ENCODE assay signal across 12 mouse cellular contexts in the genomic region with DNA sequence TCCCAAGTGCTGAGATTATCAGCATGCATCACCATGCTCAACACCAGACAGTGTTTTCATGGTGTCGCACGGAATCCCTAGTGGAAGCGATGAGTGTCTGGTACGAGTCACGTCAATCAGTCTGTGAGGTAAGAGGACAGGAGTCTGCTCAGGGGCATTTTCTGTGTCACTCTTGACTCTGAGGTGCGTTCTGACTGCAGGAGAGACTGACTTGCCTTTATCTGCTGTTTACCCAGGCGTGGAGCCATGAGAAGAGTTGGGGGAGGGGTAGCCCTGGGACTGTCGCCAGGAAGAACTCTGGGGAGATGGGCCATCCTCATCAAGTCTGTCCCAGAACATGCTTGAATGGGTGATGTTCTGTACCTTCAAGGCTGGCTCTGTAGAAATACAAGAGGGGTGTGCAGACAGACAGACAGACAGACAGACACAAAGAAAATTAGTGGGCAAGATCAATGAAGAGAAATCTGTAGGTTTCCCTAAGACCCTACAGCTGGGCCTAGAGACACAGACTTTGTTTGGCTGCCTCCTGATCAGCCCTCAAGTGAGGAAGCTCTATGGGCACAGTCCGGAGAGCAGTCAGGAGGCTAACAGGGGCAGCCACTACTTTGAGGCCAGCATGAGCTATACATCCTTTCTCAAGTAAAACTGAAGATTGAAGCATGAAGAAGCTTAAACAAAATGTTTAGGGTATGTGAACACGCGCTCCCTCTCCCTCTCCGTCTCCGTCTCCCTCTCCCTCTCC.
DNase-seq lines count a peak whose midpoint lies in the region; ATAC-seq lines count a peak whose summit lies in the region.
"Had no signal": no experiment of that assay in that cellular context is flagged by ENCODE, and none has a peak within 500 bp of the region (broad histone marks: within the 10 kb centered on the region; RNA-seq: fewer than 3 reads in every experiment).

No protein-coding gene starts in this region.

- peaks cover 8% of the 10 kb centered on the region for H3K4me1 ChIP-seq in kidney, embryonic 16.5 days (ENCODE audit: insufficient read depth, low read length)
- peaks cover 21% of the 10 kb centered on the region for H3K4me1 ChIP-seq in hindbrain, embryonic 12.5 days
- H3K4me1 ChIP-seq in midbrain, embryonic 13.5 days (replicated peaks) = peaks cover 24% of the 10 kb centered on the region

- DNase-seq in kidney, adult 11 months = no peak
- no peak for DNase-seq in testis, postnatal 10 days (ENCODE audit: low spot score)
- DNase-seq in thymus, postnatal 0 days (ENCODE audit: low spot score) = no peak
- DNase-seq in spleen, postnatal 10 days (ENCODE audit: low spot score in 2 of 2) = no peak

- WGBS in kidney, embryonic 16.5 days = 49% methylated on average over 13 of the region's 13 CpGs
- WGBS in hindbrain, embryonic 12.5 days = 45% methylated on average over 13 of the region's 13 CpGs
- 48% methylated on average over 13 of the region's 13 CpGs for WGBS in midbrain, embryonic 13.5 days

- no peaks in the 10 kb centered on the region for H3K9me3 ChIP-seq in kidney, embryonic 16.5 days (ENCODE audit: low read length)
- no peaks in the 10 kb centered on the region for H3K9me3 ChIP-seq in hindbrain, embryonic 12.5 days (replicated peaks)
- no peaks in the 10 kb centered on the region for H3K9me3 ChIP-seq in midbrain, embryonic 13.5 days
- H3K9me3 ChIP-seq: forebrain, embryonic 15.5 days; G1E; stomach, embryonic 15.5 days had no signal

- no peak overlapping the region for H3K9ac ChIP-seq in kidney, embryonic 16.5 days (replicated peaks; ENCODE audit: low read length)
- H3K9ac ChIP-seq in hindbrain, embryonic 12.5 days = no peak overlapping the region
- H3K9ac ChIP-seq in midbrain, embryonic 13.5 days (replicated peaks) = no peak overlapping the region
- H3K9ac ChIP-seq: forebrain, embryonic 15.5 days; stomach, embryonic 15.5 days had no signal

- no peak overlapping the region for H3K4me3 ChIP-seq in kidney, embryonic 16.5 days (ENCODE audit: low read length)
- no peak overlapping the region for H3K4me3 ChIP-seq in hindbrain, embryonic 12.5 days
- H3K4me3 ChIP-seq in midbrain, embryonic 13.5 days (replicated peaks) = no peak overlapping the region
- H3K4me3 ChIP-seq: forebrain, embryonic 15.5 days; stomach, embryonic 15.5 days had no signal

- peak overlapping the region; percentile 52; the same call in 1 of the 2 replicates for H3K27ac ChIP-seq in kidney, embryonic 16.5 days (ENCODE audit: low read length)
- peak overlapping the region; percentile 44; the same call in 1 of the 2 replicates for H3K27ac ChIP-seq in hindbrain, embryonic 12.5 days
- peak overlapping the region; percentile 30 for H3K27ac ChIP-seq in midbrain, embryonic 13.5 days
- H3K27ac ChIP-seq: forebrain, embryonic 15.5 days; stomach, embryonic 15.5 days had no signal

- H3K27me3 ChIP-seq in kidney, embryonic 16.5 days (ENCODE audit: insufficient read depth, low read length) = no peaks in the 10 kb centered on the region
- no peaks in the 10 kb centered on the region for H3K27me3 ChIP-seq in hindbrain, embryonic 12.5 days
- no peaks in the 10 kb centered on the region for H3K27me3 ChIP-seq in midbrain, embryonic 13.5 days
- H3K27me3 ChIP-seq: forebrain, embryonic 15.5 days; stomach, embryonic 15.5 days had no signal

- no peak overlapping the region for H3K4me2 ChIP-seq in kidney, embryonic 16.5 days (replicated peaks; ENCODE audit: low read depth, low read length)
- H3K4me2 ChIP-seq in hindbrain, embryonic 12.5 days (replicated peaks) = no peak overlapping the region
- H3K4me2 ChIP-seq in midbrain, embryonic 13.5 days (replicated peaks) = no peak overlapping the region
- H3K4me2 ChIP-seq: forebrain, embryonic 15.5 days; stomach, embryonic 15.5 days had no signal

- H3K36me3 ChIP-seq in kidney, embryonic 16.5 days (ENCODE audit: insufficient read depth, low read length) = 0 out of 2 replicates have a peak, but pooled peaks cover 5% of the 10 kb centered on the region
- H3K36me3 ChIP-seq in hindbrain, embryonic 12.5 days = no peaks in the 10 kb centered on the region; the same call in 1 of the 2 replicates
- H3K36me3 ChIP-seq in midbrain, embryonic 13.5 days = peaks cover under 1% of the 10 kb centered on the region; the same call in 1 of the 2 replicates
- H3K36me3 ChIP-seq: forebrain, embryonic 15.5 days; stomach, embryonic 15.5 days had no signal

- ATAC-seq in kidney, embryonic 16.5 days (ENCODE audit: low FRiP score, low TSS enrichment) = 0 out of 2 replicates have a peak, but pooled peaks have one; percentile 33
- peak; percentile 38 for ATAC-seq in erythroblast, adult 5-6 weeks (replicated peaks; ENCODE audit: low FRiP score, poor library complexity, severe bottlenecking)
- peak; percentile 48 for ATAC-seq in hindbrain, embryonic 12.5 days (ENCODE audit: low FRiP score)
- ATAC-seq in midbrain, embryonic 13.5 days = 0 out of 2 replicates have a peak, but pooled peaks have one; percentile 51
- ATAC-seq: forebrain, embryonic 15.5 days; intestine, postnatal 0 days had no signal
